Mouse (Mus musculus) midbrain, embryonic 10.5 days (tissue): ENCODE measurements around the gene Myl3. TPM values are rescaled to one million over a fixed set of nuclear protein-coding genes. Genes with fewer than 3 reads are reported as not detected.

Experiments used
- DNase-seq: peaks from one replicate; pipeline ENCODE4 v3.0.0-alpha.2; 2017; ENCODE audit warnings: low spot score
- H3K27ac ChIP-seq: fragments of 300-500 bp; sonication (generic); replicated peaks from 2 replicates; pipeline ENCODE4 v1.5.1; 2016; ENCODE audit warnings: mild to moderate bottlenecking
- H3K27me3 ChIP-seq: fragments of 300-500 bp; sonication (generic); 2 replicates; pipeline ENCODE4 v1.6.1; 2016; ENCODE audit warnings: low read depth, mild to moderate bottlenecking; ENCODE audit not compliant: poor library complexity, severe bottlenecking
- H3K36me3 ChIP-seq: fragments of 300-500 bp; sonication (generic); 2 replicates; pipeline ENCODE4 v1.6.1; 2016; ENCODE audit warnings: mild to moderate bottlenecking, moderate library complexity
- H3K4me1 ChIP-seq: fragments of 300-500 bp; sonication (generic); 2 replicates; pipeline ENCODE4 v1.6.1; 2016
- H3K4me3 ChIP-seq: fragments of 300-500 bp; sonication (generic); 2 replicates; pipeline ENCODE4 v1.5.1; 2016; ENCODE audit warnings: mild to moderate bottlenecking, moderate library complexity
- H3K9me3 ChIP-seq: fragments of 300-500 bp; sonication (generic); replicated peaks from 2 replicates; pipeline ENCODE4 v1.6.1; 2016; ENCODE audit warnings: mild to moderate bottlenecking
- WGBS: fragments of 180-500 bp; shearing (Covaris S2); methylation state at CpG from one replicate; pipeline ENCODE4 v1.1.7; 2016; 5-methylcytosine and 5-hydroxymethylcytosine counted together
- polyA plus RNA-seq: library from polyadenylated mRNA; unstranded; fragments of >200 nt; fragmentation: Nextera tagmentation; extraction: Ambion mirVana; gene quantifications from 2 replicates; pipeline ENCODE4 v1.2.1, GENCODE M21; 2016

Myl3 gene
- 0.36 and 0.51 TPM in 2 replicates for polyA plus RNA-seq

GRCm38 (mm10) chr9:110741711-110742294 is at the start of gene Myl3:
Myl3 (plus strand) TSS chr9:110741861.
- 2% methylated on average over 17 of the region's 17 CpGs for WGBS
- H3K27me3 ChIP-seq: peaks cover 71% of the 10 kb centered on the region
- H3K4me3 ChIP-seq: peak within 1 kb of the TSS; percentile 81
- H3K36me3 ChIP-seq: 0 out of 2 replicates have a peak, but pooled peaks cover 7% of the 10 kb centered on the region
- H3K27ac ChIP-seq: peak within 1 kb of the TSS; percentile 93
- H3K4me1 ChIP-seq: peaks cover 63% of the 10 kb centered on the region
- H3K9me3 ChIP-seq: no peaks in the 10 kb centered on the region
- DNase-seq: no peak

- 89% methylated on average over 4 of the region's 4 CpGs for WGBS
- H3K4me1 ChIP-seq: no peaks in the 10 kb centered on the region
- no peaks in the 10 kb centered on the region for H3K27me3 ChIP-seq
- no peak for DNase-seq
- no peak overlapping the region for H3K4me3 ChIP-seq
- peaks cover 62% of the 10 kb centered on the region for H3K36me3 ChIP-seq
- H3K9me3 ChIP-seq: no peaks in the 10 kb centered on the region
- no peak overlapping the region for H3K27ac ChIP-seq
These were observed 46.4 kb upstream of the Myl3 start for GRCm38 (mm10) chr9:110695165-110695755.

- no peaks in the 10 kb centered on the region for H3K9me3 ChIP-seq
- no peaks in the 10 kb centered on the region for H3K4me1 ChIP-seq
- H3K27me3 ChIP-seq: no peaks in the 10 kb centered on the region
- H3K4me3 ChIP-seq: no peak overlapping the region
- peaks cover 72% of the 10 kb centered on the region for H3K36me3 ChIP-seq
- H3K27ac ChIP-seq: no peak overlapping the region
- DNase-seq: no peak
- 95% methylated on average over 5 of the region's 5 CpGs for WGBS
These were observed 45.2 kb upstream of the Myl3 start for GRCm38 (mm10) chr9:110696427-110696826.

GRCm38 (mm10) chr9:110697465-110697864 is 44.2 kb upstream of the Myl3 start:
- Histone ChIP-seq H3K27ac (no peak overlapping the region), H3K36me3 (peaks cover 74% of the 10 kb centered on the region), H3K4me1 (no peaks in the 10 kb centered on the region), H3K9me3 (no peaks in the 10 kb centered on the region), H3K27me3 (no peaks in the 10 kb centered on the region), H3K4me3 (no peak overlapping the region)
- DNase-seq: no peak
- 83% methylated on average over 3 of the region's 3 CpGs for WGBS

- Histone ChIP-seq H3K9me3 (no peaks in the 10 kb centered on the region), H3K4me1 (no peaks in the 10 kb centered on the region), H3K27me3 (no peaks in the 10 kb centered on the region), H3K27ac (no peak overlapping the region), H3K36me3 (peaks cover 57% of the 10 kb centered on the region), H3K4me3 (no peak overlapping the region)
- 91% methylated on average over 3 of the region's 3 CpGs for WGBS
- no peak for DNase-seq
These were observed 42.1 kb upstream of the Myl3 start for GRCm38 (mm10) chr9:110699574-110699973.

GRCm38 (mm10) chr9:110701114-110702032 is 40.3 kb upstream of the Myl3 start:
- Histone ChIP-seq H3K36me3 (peaks cover 42% of the 10 kb centered on the region), H3K4me3 (no peak overlapping the region), H3K4me1 (no peaks in the 10 kb centered on the region), H3K27me3 (no peaks in the 10 kb centered on the region), H3K9me3 (no peaks in the 10 kb centered on the region), H3K27ac (no peak overlapping the region)
- no peak for DNase-seq
- 76% methylated on average over 11 of the region's 12 CpGs for WGBS

- no peak for DNase-seq
- Histone ChIP-seq H3K4me1 (no peaks in the 10 kb centered on the region), H3K9me3 (no peaks in the 10 kb centered on the region), H3K36me3 (peaks cover 32% of the 10 kb centered on the region), H3K27me3 (no peaks in the 10 kb centered on the region), H3K4me3 (no peak overlapping the region), H3K27ac (no peak overlapping the region)
- 83% methylated on average over 1 of the region's 1 CpGs for WGBS
These were observed 38.8 kb upstream of the Myl3 start for GRCm38 (mm10) chr9:110702848-110703247.

- 92% methylated on average over 6 of the region's 6 CpGs for WGBS
These were observed 37.7 kb upstream of the Myl3 start for GRCm38 (mm10) chr9:110703951-110704350.

GRCm38 (mm10) chr9:110706784-110707183 is 34.9 kb upstream of the Myl3 start:
- H3K9me3 ChIP-seq: no peaks in the 10 kb centered on the region
- H3K27ac ChIP-seq: no peak overlapping the region
- peaks cover 7% of the 10 kb centered on the region for H3K4me1 ChIP-seq
- WGBS: 88% methylated on average over 5 of the region's 5 CpGs
- H3K36me3 ChIP-seq: peaks cover 40% of the 10 kb centered on the region
- DNase-seq: no peak
- H3K27me3 ChIP-seq: no peaks in the 10 kb centered on the region
- no peak overlapping the region for H3K4me3 ChIP-seq

More at GRCm38 (mm10) chr9:110703951-110704350, 37.7 kb upstream of the Myl3 start:
- Histone ChIP-seq H3K27me3 (no peaks in the 10 kb centered on the region), H3K27ac (no peak overlapping the region), H3K4me3 (no peak overlapping the region), H3K36me3 (peaks cover 41% of the 10 kb centered on the region), H3K9me3 (no peaks in the 10 kb centered on the region), H3K4me1 (no peaks in the 10 kb centered on the region)
- no peak for DNase-seq

GRCm38 (mm10) chr9:110709640-110710258 is 31.9 kb upstream of the Myl3 start:
- H3K4me3 ChIP-seq: 0 out of 2 replicates have a peak overlapping the region, but pooled peaks have one; percentile 23
- peak; percentile 75 for DNase-seq
- H3K27me3 ChIP-seq: no peaks in the 10 kb centered on the region
- peaks cover 7% of the 10 kb centered on the region for H3K4me1 ChIP-seq
- whole genome bisulfite sequencing: 47% methylated on average over 5 of the region's 5 CpGs
- H3K36me3 ChIP-seq: peaks cover 60% of the 10 kb centered on the region
- no peaks in the 10 kb centered on the region for H3K9me3 ChIP-seq
- peak overlapping the region; percentile 23; the same call in 1 of the 2 replicates for H3K27ac ChIP-seq

GRCm38 (mm10) chr9:110711532-110711931 is 30.1 kb upstream of the Myl3 start:
- Histone ChIP-seq H3K27ac (no peak overlapping the region), H3K27me3 (no peaks in the 10 kb centered on the region), H3K4me3 (no peak overlapping the region), H3K9me3 (no peaks in the 10 kb centered on the region), H3K36me3 (peaks cover 65% of the 10 kb centered on the region), H3K4me1 (peaks cover 7% of the 10 kb centered on the region)
- DNase-seq: no peak
- 100% methylated on average over 1 of the region's 1 CpGs for WGBS

- no peaks in the 10 kb centered on the region for H3K9me3 ChIP-seq
- H3K27me3 ChIP-seq: no peaks in the 10 kb centered on the region
- WGBS: 89% methylated on average over 6 of the region's 6 CpGs
These were observed 29.7 kb upstream of the Myl3 start for GRCm38 (mm10) chr9:110711996-110712395.

More at GRCm38 (mm10) chr9:110711996-110712395, 29.7 kb upstream of the Myl3 start:
- Histone ChIP-seq H3K4me1 (peaks cover 7% of the 10 kb centered on the region), H3K36me3 (peaks cover 65% of the 10 kb centered on the region), H3K4me3 (no peak overlapping the region), H3K27ac (no peak overlapping the region)
- no peak for DNase-seq
